Mouse (Mus musculus) C2C12 (cell line): ENCODE results near the gene Ppp1cc.

Source experiments
- CTCF ChIP-seq: IDR thresholded peaks from one replicate; pipeline ENCODE4 v1.5.1; 2011; ENCODE audit not compliant: control insufficient read depth, insufficient read depth, insufficient read length
- FOSL1 ChIP-seq: IDR thresholded peaks from one replicate; pipeline ENCODE4 v1.8.0; 2011; ENCODE audit warnings: mild to moderate bottlenecking, low read length; ENCODE audit not compliant: poor library complexity, insufficient read depth, severe bottlenecking

- TF ChIP-seq CTCF (no peak), FOSL1 (no peak)
Measured at GRCm38 (mm10) chr5:122218928-122219327, 60.9 kb downstream of the Ppp1cc start.
